Mouse (Mus musculus): ENCODE measurements at regions not wholly inside any gene's neighbourhood (a gene's known extent, or its start where the extent isn't known, plus 50 kb on each side); places are given as distances from the start of the nearest gene placed in this dataset.

DNA sequence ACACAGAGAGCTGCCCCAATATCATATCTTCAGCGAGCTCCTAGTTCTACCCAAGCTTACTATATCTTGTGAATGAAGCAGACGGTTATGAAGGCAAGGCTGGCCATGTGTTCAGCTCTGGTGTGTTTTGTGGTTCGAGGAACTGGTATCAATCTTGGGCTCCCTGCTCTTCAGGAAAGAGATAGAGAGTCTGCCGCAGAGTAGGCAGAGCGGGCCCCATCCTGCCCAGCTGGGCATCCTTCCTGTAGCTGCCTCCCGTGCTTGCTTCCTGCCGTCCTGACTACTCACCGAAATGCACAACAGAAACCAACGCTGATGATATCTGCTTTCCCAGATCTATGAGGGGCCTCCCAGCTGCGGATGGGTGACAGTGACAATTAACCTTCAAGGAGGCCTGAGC is 60.3 kb downstream of the Snrpe start:
- DNase-seq (ENCODE audit: low spot score in 2 of 2), result no peak

DNA sequence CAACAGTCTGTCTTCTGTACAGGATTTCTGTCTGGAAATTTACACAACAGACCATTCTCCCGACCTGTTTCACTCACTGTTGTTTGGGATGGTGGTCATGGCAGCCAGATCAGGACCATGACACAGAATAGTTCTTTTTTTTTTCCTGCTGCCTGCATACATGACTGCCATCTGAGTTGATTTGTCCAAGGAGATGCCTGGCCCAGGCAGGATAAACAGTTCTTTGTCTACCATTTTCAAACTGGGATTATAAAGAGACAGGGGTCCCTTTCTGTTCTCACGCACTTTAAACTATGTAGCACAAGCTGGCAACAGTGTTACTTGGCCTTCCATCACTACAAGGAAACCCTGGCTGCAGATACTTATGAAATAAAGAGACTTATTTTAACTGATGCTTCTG is 61.1 kb downstream of the Snrpe start:
- DNase-seq (ENCODE audit: low spot score in 2 of 2), result no peak

DNA sequence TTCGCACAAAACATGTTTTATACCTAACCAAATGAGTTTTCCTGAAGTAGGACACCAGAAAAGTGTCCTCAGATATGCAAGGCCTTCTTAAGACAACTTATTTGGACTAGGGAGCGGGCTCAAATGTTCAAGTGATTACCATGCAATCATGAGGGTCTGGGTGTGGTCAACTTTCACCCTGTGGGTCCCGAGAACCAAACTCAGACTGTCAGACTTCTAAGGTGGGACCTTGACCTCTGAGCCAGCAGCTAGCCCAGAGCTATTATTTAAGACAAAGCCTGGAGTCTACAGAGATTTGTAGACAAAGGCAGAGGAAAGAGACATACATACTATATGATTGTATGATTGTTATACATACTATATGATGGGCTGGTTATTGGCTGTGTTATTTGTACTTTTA is 62.5 kb downstream of the Snrpe start:
- DNase-seq (ENCODE audit: low spot score in 2 of 2), result no peak

DNA sequence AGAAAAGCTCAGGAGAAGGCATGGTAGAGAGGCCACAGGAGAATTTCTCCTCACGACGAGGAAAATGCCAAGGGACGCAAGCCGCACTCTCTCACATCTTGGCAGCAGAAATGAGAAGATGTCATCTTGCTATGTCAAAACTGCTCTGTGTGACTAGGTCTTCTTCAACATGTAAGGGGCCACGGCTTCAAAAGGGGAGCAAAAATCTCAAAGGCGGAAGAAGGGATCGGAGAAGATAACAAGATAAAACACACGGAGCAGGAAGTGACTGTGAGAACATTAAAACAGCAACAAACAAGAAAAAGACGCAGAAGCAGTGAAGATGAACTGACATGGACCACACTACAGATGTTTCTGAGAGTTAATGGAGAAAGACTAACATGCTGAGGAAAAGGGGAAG is 65.1 kb downstream of the Snrpe start:
- DNase-seq (ENCODE audit: low spot score in 2 of 2), result no peak

DNA sequence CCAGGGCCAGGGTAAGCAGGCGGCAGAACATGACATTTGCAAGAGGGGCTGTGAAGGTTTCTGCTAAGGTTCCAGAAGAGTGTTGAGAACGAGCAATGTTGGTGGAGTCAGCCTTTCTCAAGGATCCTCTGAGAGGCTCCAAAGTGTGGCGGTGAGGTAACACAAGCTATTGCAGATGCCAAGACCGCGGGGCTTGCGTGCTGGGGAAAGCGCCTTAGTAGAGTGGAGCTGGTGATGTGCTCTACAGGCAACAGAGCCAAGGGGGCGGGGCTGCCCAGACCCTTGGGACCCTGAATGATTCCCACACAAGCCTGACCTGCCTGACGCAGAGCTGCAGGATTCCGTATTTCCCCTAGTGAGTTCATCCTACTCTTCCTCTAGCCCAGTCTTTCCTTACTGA is 66.3 kb downstream of the Snrpe start:
- no peak for DNase-seq (ENCODE audit: low spot score in 2 of 2)

DNA sequence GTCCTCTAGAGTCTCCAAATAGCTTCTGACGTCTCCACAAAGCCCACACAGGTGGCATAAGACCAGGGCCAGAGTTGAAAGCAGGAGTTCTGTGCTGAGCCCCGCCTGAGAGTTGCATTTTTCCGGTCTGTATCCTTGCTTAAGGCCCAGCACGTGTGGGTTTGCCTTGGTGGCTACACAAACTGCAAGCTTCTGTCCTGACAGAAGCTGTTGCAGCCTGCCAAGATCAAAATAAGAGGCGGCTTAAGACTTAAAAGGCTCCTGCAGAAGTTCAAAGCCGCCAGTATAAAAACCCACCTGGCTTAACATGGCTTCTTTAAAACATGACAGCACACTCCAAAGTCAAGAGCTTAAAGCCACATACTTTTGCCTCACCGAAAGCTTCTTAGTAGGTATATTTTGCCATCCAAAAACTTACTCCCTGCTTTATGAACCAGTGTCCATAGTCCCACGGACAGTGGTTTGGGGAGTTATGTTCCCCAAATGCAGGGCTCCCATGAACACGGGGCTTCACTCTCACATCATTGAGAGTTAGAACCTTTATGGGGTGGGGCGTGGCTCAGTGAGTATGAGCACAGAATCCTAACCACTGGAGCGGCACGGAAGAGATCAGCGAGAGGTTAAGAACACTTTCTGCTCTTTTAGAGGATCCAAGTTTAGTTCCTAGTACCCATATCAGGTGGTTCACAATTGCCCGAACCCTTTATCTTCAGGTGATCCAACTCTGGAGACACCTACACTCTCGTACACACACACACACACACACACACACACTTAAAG is 67.9 kb downstream of the Snrpe start:
- DNase-seq (ENCODE audit: low spot score in 2 of 2), result no peak

DNA sequence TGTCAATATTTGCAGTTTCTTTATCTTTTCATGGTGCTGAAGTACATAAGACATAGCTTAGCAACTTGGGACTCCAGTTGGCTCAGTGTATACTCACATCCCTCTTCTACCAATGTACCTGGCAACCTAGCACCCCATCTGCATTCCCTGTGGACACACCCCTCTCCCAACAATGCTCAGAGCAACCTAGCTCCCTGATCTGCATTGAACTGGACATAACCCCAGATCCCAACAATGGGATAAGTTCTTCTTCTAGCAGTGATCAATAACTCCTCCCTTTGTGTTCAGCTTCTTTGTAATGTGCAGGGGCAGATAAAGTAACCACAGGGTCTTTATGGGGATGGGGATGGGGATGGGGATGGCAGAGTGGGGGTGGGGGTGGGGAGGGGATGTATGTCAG is 79.4 kb downstream of the Snrpe start:
- no peak for DNase-seq (ENCODE audit: low spot score in 2 of 2)

DNA sequence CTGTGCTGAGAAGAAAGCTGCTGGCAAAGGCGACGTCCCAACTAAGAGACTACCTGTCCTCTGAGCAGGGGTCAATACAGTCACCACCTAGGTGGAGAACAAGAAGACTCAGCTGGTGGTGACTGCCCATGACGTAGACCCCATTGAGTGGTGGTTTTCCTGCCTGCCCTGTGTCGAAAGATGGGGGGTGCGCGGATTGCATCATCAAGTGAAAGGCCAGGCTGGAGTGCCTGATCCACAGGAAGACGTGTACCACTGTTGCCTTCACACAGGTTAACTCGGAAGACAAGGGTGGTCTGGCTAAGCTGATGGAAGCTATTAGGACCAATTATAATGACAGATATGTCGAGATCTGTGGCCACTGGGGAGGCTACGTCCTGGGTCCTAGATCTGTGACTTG is 80.3 kb downstream of the Snrpe start:
- no peak for DNase-seq (ENCODE audit: low spot score in 2 of 2)

DNA sequence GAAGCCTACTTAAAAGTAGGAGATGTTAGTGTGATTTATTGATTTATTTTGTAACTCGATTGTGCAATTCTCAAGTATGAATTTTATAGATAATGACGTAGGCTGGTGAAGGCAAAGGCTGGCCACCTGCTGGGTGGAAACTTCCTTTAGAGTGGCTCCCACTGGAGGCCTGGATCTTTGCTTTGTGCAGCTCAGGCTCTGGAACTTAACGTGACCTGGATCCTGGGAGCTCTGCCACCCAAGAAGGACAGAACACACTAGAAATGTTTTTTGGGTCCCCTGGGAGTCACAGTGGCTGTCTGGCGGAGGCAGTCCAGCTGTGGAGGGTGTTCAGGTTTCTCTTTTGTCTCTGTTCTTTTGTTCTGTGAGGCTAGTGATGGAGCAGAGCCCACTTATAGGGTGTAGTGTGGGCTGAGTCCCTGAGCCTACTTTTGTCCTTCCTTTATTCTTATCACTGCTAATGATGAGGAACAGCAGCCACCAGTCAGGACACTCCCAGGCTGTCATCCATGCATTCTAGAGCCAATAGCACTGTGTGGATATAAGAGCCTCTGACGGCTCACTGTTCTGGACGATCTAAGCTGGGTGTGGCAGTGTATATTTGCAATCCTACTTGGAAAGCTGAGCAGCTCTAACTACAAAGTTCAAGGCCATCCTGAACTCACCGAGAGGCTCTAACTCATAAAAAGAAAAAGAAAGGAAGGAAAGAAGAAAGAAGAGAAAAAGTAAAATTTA is 82.3 kb downstream of the Snrpe start:
- no peak for DNase-seq (ENCODE audit: low spot score in 2 of 2)

DNA sequence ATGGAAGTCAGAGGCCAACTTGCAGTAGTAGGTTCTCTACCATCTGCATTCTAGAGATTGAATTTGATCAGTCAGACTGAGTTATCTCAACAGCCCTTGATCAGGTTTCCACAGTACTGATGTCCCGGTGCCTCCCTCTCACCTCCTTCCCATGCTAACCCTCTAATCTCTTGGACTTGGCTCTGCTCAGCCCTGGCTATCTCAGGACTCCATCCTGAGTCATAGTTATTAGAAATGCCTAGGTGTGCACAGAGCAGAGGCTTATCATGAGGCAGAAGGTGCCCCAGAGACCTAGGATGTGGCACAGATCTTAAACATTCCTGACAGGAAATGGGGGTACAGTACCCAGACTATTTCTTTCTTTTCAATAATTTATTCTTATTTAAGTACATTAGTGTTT is 87.3 kb downstream of the Snrpe start:
- no peak for DNase-seq (ENCODE audit: low spot score in 2 of 2)

DNA sequence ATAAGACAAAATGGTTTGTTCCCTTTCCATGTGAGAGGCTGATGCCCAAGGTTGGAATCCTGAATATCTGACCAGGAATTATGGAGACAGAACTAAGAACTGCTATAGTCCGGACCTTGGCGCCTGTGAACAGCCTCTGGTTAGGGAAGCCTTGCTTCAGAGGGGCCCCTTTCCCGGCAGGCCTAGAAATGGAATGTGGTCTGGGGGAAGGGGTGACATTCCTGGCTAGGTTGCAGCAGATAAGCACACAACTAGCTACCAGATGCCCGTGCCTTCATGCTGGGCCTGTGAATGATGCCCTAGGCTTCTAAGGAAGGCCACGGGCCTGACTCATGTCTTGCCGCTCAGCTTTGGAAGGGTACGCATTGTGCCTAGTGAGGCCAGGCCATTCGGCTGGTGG is 89.4 kb downstream of the Snrpe start:
- no peak for DNase-seq (ENCODE audit: low spot score in 2 of 2)

DNA sequence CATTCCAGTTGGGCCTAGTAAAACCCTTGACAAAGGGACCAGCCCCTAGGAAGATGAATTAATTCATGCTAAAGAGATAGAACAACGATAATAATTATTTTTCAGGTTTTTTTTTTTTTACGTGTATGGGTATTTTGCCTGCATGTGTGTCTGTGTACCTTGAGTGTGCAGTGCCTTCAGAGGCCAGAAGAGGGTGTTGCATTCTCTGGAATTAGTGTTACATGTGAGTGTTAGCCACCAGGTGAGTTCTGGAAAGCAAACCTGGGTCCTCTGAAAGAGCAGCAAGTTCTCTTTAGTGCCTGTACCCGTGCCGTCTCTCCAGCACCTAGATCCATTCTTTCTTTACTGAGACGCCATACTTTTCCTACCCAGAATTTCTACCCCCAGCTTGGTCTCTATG is 92.8 kb upstream of the Sox13 start:
- no peak for DNase-seq (ENCODE audit: low spot score in 2 of 2)

DNA sequence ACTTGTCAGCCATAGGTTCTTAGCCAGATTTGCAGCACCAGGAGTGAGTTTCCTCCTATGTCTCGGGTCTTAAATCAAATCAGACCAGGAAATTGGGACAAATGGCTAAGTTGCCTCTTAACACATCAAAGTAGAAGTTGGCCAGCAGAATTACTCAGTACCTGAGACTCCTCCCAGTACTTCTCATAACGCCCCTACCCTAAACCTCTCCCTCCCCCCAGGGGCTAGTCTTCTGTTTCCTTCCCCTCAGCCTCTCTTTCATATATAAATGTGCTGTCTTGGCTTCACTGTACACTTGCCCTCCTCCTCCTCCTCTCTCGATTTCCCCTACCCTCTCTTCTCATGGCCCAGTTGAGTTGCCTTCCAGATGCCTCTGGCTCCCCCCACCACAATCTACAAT is 79.9 kb upstream of the Sox13 start:
- DNase-seq (ENCODE audit: low spot score in 2 of 2), result no peak

DNA sequence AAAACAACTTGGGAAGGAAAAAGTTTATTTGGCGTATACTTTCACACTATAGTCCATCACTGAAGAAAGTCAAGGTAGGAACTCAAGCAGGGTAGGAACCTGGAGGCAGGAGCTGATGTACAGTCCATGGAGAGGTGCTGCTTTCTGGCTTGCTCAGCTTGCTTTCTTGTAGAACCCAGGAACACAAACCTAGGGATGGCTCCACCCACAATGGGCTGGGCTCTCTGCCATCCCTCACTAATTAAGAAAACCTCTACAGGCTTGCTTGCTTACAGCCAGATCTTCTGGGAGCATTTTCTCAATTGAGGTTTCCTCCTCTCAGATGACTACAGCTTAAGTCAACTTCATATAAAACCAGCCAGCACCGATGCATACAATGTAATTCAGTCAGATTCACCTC is 79.2 kb upstream of the Sox13 start:
- DNase-seq (ENCODE audit: low spot score in 2 of 2), result no peak

DNA sequence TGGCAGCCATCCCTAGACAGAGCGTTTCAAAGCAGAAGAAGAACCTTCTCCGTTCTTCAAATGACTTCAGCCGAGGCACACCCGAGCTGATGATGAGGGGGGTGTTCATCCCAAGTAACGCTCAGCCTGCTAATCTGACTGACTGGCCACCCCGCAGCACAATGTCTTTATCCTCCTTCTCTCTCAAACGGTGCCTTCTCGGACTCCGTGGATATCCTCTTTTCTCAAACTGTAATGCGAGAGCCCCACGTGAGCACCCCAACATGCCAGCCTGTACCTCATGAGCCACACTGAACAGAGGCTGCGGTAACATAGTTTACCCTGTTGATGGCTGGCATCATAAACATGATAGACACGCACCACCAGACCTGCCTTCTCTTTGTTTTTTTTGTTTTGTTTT is 76.8 kb upstream of the Sox13 start:
- no peak for DNase-seq (ENCODE audit: low spot score in 2 of 2)

DNA sequence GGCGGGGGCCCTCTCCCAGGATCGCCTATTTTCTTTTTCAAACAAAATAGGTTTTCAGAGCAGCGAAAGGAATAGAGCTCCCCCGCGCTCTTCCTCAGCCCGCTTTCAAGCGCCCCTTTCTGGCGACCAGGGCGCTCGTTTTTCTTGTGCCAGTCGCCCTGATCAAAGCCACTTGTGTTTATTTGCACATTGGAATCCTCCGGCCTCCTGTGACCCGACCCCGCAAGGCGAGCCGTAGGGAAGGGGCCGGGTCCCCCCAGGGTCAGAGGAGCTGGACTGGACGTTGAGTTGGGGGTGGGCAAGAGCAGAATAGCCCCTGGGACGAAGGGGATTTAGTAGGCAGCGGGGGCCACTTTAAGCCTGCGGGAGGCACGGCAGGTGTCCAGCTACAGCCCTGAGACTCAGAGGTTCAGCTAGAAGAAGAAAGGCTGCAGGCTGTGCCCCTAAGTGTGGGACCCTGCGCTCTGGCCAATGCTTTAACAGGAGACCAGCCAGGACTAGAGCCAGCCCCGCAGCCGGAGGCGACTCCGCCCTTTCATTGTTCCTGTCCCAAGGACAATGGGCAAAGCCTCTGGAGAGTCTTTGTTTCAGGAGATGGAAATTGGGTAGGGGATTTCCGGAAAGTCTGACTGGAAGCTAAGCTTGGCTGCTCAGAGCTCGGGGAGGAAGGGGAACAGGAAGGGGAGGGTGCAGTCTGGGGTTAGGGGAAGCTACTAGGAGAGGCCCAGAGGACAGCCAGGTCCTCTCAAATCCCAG is 69.0 kb upstream of the Sox13 start:
- DNase-seq (ENCODE audit: low spot score in 2 of 2), result peak in 1 of 2 experiments; percentile 1

DNA sequence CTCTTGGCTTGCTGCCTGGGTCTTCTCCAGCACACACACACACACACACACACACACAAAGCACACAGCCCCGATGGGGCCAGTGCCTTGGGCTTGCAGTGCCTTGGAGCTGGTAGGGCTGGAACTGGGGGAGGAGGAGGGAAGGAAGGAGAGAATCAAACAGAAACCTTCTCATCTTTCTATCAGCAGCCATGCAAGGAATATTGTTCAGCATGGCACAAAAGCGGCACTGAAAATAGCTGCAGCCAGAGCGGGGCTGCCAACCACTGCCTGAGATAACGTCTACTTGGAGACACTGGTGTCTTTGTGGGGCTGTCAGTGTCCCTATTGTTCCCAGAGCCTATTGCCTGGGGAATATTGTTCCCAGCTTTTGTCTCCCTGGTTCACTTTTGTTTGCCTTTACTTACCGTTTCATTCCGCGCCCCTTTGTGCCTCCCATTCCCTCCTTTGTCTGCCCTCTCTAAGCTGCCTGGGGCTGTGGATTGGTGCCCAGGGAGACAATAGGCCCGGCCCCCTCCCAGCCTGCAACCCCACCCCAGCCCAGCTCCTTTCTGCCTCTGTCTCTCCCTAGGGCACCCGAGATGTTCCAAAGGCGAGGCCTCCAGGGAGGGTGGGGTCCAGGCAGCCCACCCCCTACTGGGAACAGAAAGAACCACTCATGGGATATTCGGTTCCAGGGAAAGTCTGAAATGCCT is 68.3 kb upstream of the Sox13 start:
- no peak for DNase-seq (ENCODE audit: low spot score in 2 of 2)

DNA sequence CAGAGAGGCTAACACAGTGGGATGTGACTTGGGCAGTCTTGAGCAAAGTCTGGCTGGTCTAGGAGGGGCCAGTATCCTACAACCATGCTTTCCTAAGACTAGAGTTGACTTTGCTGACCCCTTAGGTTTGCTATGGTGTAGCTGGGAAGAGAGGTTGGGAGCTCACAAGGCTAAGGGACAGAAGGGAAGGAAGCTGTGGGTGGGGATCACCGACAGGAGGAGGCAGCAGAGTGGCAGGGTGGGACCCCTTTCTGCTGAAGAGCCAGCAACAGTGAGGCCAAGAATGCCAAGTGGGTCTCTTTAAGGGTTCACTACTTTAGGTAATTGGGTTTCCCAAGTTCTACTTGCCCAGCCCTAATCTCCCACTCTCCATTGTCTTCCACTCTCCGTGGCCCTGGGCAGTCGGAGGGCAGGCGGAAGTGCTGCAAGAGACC is 67.7 kb upstream of the Sox13 start:
- DNase-seq (ENCODE audit: low spot score in 2 of 2), result no peak

DNA sequence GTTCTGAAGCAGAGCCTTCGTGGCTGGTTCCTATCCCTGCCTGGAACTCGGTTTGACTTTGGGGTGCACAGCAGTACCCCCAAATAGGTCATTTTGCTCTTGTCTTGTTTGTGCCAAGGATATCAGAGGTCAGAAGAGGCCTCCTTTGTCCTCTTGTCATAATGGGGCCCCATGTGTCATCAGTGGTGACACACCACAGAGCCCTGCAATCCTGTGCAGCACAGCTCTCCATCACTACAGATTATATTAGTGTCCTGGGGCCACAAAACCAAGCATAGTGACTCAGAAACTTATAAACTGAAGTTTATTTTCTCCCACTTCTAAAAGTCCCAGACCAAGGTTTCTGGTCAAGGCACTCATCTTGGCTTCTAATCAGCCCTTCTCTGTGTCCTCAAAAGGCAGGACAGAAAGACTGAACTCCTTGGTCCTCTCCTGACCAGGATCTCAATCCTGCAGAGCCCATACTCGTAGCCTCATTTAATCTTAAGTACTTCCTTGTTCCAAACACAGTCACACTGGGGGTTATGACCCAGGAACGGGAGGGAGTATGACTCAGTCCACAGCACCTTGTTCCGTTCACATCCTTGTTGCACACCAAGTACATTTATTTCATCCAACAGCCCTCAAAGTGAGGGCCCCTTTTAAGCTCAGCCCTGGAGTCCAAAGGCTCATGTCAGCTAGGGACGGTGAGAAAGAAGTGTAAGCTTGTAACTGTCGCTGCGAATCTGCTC is 63.2 kb upstream of the Sox13 start:
- DNase-seq (ENCODE audit: low spot score in 2 of 2), result no peak

DNA sequence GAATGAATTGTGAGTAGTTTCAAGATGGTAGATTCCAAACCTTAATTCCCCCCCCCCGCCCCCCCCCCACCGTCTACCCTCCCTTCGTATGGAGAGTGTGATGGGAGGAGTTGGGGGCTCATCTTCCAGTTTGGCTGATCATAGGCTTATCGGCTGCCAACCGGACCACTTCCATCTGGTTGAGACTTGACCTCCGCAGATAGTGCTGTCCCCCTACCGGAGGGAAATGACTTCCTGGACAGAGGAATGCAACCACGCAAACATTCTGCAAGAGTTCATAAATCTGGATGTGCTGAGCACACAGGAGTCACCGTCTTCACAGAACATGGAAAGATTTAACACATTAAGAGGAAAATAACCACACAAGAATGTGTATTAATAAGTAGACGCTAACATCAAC is 62.2 kb upstream of the Sox13 start:
- DNase-seq (ENCODE audit: low spot score in 2 of 2), result no peak

DNA sequence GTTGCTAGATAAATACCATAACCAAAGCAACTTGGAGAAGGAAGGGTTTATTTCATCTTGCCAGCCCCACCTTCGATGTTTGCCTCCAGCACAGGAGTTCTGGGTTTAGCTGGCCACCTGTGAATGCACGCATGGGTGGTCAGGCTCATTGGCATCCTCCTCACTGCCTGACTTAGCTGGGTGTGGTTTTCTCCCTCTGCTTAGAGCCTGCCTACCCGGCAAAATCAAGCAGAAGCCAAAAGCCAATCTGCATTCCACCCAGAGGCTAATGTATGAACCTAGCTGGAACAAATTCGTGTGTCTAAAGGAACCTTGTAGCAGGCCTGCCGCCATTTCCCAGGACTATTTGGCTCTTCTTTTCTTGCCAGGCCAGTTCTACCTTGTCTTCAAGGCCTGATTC is 58.7 kb upstream of the Sox13 start:
- DNase-seq (ENCODE audit: low spot score in 2 of 2), result no peak

DNA sequence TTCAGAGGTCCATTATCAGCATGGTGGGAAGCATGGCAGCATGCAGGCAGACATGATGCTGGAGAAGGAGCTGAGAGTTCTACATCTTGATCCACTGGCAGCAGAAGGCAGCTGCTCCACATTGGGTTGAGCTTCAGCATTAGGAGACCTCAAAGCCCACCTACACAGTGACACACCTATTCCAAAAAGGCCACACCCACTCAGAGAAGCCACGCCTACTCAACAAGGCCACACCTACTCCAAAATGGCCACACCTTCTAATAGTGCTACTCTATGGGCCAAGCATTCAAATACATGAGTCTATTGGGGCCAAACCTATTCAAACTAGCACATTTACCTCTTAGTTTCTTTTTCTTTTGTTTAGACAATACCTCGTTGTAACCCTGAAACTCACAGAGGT is 50.4 kb upstream of the Sox13 start:
- no peak for DNase-seq (ENCODE audit: low spot score in 2 of 2)
